In genomic region chr10:79698459-79698858, GRCm38 (mm10) we compare ENCODE assay signal across 22 mouse cellular contexts. TPM values are rescaled to one million over a fixed set of nuclear protein-coding genes. Genes with fewer than 3 reads are reported as not detected.
DNase-seq lines count a peak whose midpoint lies in the region; ATAC-seq and TF ChIP-seq lines count a peak whose summit lies in the region.
"Had no signal": no experiment of that assay in that cellular context is flagged by ENCODE, and none has a peak within 500 bp of the region (broad histone marks: within the 10 kb centered on the region; RNA-seq: fewer than 3 reads in every experiment).

No protein-coding gene starts in this region.

- 93% methylated on average over 6 of the region's 6 CpGs for WGBS in midbrain, embryonic 16.5 days
- 93% methylated on average over 6 of the region's 6 CpGs for WGBS in midbrain, embryonic 14.5 days

- H3K27ac ChIP-seq in layer of hippocampus, adult 2 months = peak overlapping the region; percentile 81
- peak overlapping the region; percentile 50 for H3K27ac ChIP-seq in midbrain, embryonic 16.5 days (ENCODE audit: low read length)
- no peak overlapping the region for H3K27ac ChIP-seq in midbrain, embryonic 14.5 days (replicated peaks; ENCODE audit: low read depth, low read length)
- H3K27ac ChIP-seq: embryonic facial prominence, embryonic 15.5 days; forebrain, embryonic 10.5 days; heart, embryonic 10.5 days; hindbrain, embryonic 12.5 days had no signal

- TF ChIP-seq CTCF in layer of hippocampus, adult 2 months (conservative IDR thresholded peaks at IDR 0.05) = no peak

- no peak overlapping the region for H3K4me3 ChIP-seq in layer of hippocampus, adult 2 months
- H3K4me3 ChIP-seq in midbrain, embryonic 16.5 days (ENCODE audit: low read depth, low read length) = no peak overlapping the region
- no peak overlapping the region for H3K4me3 ChIP-seq in midbrain, embryonic 14.5 days (replicated peaks; ENCODE audit: low read depth, low read length)
- H3K4me3 ChIP-seq: embryonic facial prominence, embryonic 15.5 days; erythroblast, embryonic 14.5 days; forebrain, embryonic 10.5 days; heart, embryonic 10.5 days; hindbrain, embryonic 12.5 days had no signal

- H3K9ac ChIP-seq in midbrain, embryonic 16.5 days (ENCODE audit: low read depth, low read length) = no peak overlapping the region
- no peak overlapping the region for H3K9ac ChIP-seq in midbrain, embryonic 14.5 days (replicated peaks; ENCODE audit: low read length)
- H3K9ac ChIP-seq: embryonic facial prominence, embryonic 15.5 days; hindbrain, embryonic 12.5 days had no signal

- H3K4me1 ChIP-seq in midbrain, embryonic 16.5 days (ENCODE audit: control insufficient read depth, insufficient read depth, low read length) = no peaks in the 10 kb centered on the region
- H3K4me1 ChIP-seq in midbrain, embryonic 14.5 days (ENCODE audit: control insufficient read depth, insufficient read depth, low read length) = no peaks in the 10 kb centered on the region

- no peaks in the 10 kb centered on the region for H3K9me3 ChIP-seq in midbrain, embryonic 16.5 days (replicated peaks; ENCODE audit: control insufficient read depth, low read length, poor library complexity, severe bottlenecking)
- H3K9me3 ChIP-seq in midbrain, embryonic 14.5 days (ENCODE audit: control insufficient read depth, low read length) = no peaks in the 10 kb centered on the region
- H3K9me3 ChIP-seq: embryonic facial prominence, embryonic 15.5 days; forebrain, embryonic 10.5 days; G1E; heart, embryonic 10.5 days; hindbrain, embryonic 12.5 days had no signal

- no peaks in the 10 kb centered on the region for H3K27me3 ChIP-seq in midbrain, embryonic 16.5 days (ENCODE audit: control insufficient read depth, insufficient read depth, low read depth, low read length)
- no peaks in the 10 kb centered on the region for H3K27me3 ChIP-seq in midbrain, embryonic 14.5 days (ENCODE audit: control insufficient read depth, insufficient read depth, low read length)
- H3K27me3 ChIP-seq: embryonic facial prominence, embryonic 15.5 days; hindbrain, embryonic 12.5 days had no signal

- no peaks in the 10 kb centered on the region for H3K36me3 ChIP-seq in midbrain, embryonic 16.5 days (ENCODE audit: control insufficient read depth, insufficient read depth, low read length)
- no peaks in the 10 kb centered on the region for H3K36me3 ChIP-seq in midbrain, embryonic 14.5 days (ENCODE audit: control insufficient read depth, insufficient read depth, low read length)
- H3K36me3 ChIP-seq: embryonic facial prominence, embryonic 15.5 days; forebrain, embryonic 10.5 days; G1E; heart, embryonic 10.5 days; hindbrain, embryonic 12.5 days had no signal

- DNase-seq in cerebellum, adult 11-12 months = peak; percentile 59
- peak; percentile 22 to 30 for DNase-seq in cerebellum, postnatal 10 days
- DNase-seq in cerebellum, postnatal 4 days (ENCODE audit: low spot score in 2 of 2) = no peak
- no peak for DNase-seq in layer of hippocampus, adult 2 months (ENCODE audit: low spot score in 2 of 2)
- no peak for DNase-seq in layer of hippocampus, adult 9-11 months
- no peak for DNase-seq in midbrain, embryonic 14.5 days
- DNase-seq: adrenal gland, postnatal 14 days; B cell, adult 2 months; embryo, embryonic 11 days; heart, postnatal 10 days; heart, postnatal 4 days; kidney, adult 18-20 months had no signal

- H3K4me2 ChIP-seq in midbrain, embryonic 16.5 days (ENCODE audit: low read length) = no peak overlapping the region
- H3K4me2 ChIP-seq in midbrain, embryonic 14.5 days (ENCODE audit: low read length) = no peak overlapping the region
- H3K4me2 ChIP-seq: embryonic facial prominence, embryonic 15.5 days; hindbrain, embryonic 12.5 days had no signal

- no peak for ATAC-seq in cerebellum, adult (ENCODE audit: insufficient number of reproducible peaks, low FRiP score, low TSS enrichment)
- ATAC-seq in midbrain, embryonic 16.5 days = no peak
- no peak for ATAC-seq in midbrain, embryonic 14.5 days (ENCODE audit: low FRiP score, low TSS enrichment)
- ATAC-seq: CD4-positive, CD25-positive, alpha-beta regulatory T cell, adult 4 months; forebrain, embryonic 14.5 days had no signal

RNA-seq across cellular contexts. Expression of gene Bsg, which starts 5.8 kb away (rescaled TPM):
- 100 to 1,000 TPM; 538 TPM for total RNA-seq in layer of hippocampus, adult 2 months (2021)
- 844 and 915 TPM in 2 replicates for polyA plus RNA-seq in midbrain, embryonic 16.5 days (2015; fragmentation: Nextera tagmentation; extraction: Ambion mirVana)
- polyA plus RNA-seq in midbrain, embryonic 14.5 days (2014; fragmentation: Nextera tagmentation; extraction: Ambion mirVana) = 680 and 689 TPM in 2 replicates

RNA-seq across cellular contexts. Expression of gene Gzmm, which starts 9.6 kb away (rescaled TPM):
- total RNA-seq in layer of hippocampus, adult 2 months (2021) = 1 to 10 TPM; 3.3 to 4.0 TPM
- 1.6 and 1.8 TPM in 2 replicates for polyA plus RNA-seq in midbrain, embryonic 16.5 days (2015; fragmentation: Nextera tagmentation; extraction: Ambion mirVana)
- polyA plus RNA-seq in midbrain, embryonic 14.5 days (2014; fragmentation: Nextera tagmentation; extraction: Ambion mirVana) = 1.1 and 1.5 TPM in 2 replicates

RNA-seq across cellular contexts. Expression of gene Cdc34, which starts 16.5 kb away (rescaled TPM):
- total RNA-seq in layer of hippocampus, adult 2 months (2021) = 10 to 100 TPM; 73.1 to 79.8 TPM
- polyA plus RNA-seq in midbrain, embryonic 16.5 days (2015; fragmentation: Nextera tagmentation; extraction: Ambion mirVana) = 73.1 and 81.9 TPM in 2 replicates
- 80.4 and 94.9 TPM in 2 replicates for polyA plus RNA-seq in midbrain, embryonic 14.5 days (2014; fragmentation: Nextera tagmentation; extraction: Ambion mirVana)

RNA-seq across cellular contexts. Expression of gene Hcn2, which starts 18.0 kb away (rescaled TPM):
- total RNA-seq in layer of hippocampus, adult 2 months (2021) = 100 to 1,000 TPM; 118 TPM
- 0.87 and 0.89 TPM in 2 replicates for polyA plus RNA-seq in midbrain, embryonic 16.5 days (2015; fragmentation: Nextera tagmentation; extraction: Ambion mirVana)
- 0.89 and 1.9 TPM in 2 replicates for polyA plus RNA-seq in midbrain, embryonic 14.5 days (2014; fragmentation: Nextera tagmentation; extraction: Ambion mirVana)
- polyA plus RNA-seq: CD4-positive, CD25-positive, alpha-beta regulatory T cell, adult 4 months; forebrain, embryonic 10.5 days; heart, embryonic 10.5 days had no signal

RNA-seq across cellular contexts. Expression of gene Tpgs1, which starts 29.3 kb away (rescaled TPM):
- total RNA-seq in layer of hippocampus, adult 2 months (2021) = 10 to 100 TPM; 67.8 to 73.5 TPM
- polyA plus RNA-seq in midbrain, embryonic 16.5 days (2015; fragmentation: Nextera tagmentation; extraction: Ambion mirVana) = 96.1 and 107 TPM in 2 replicates
- 94.4 and 110 TPM in 2 replicates for polyA plus RNA-seq in midbrain, embryonic 14.5 days (2014; fragmentation: Nextera tagmentation; extraction: Ambion mirVana)

Comparison
In these comparisons a context has a peak if more than half of its experiments do, and no peak if none do; other contexts are left out.
1. DNase-seq: peak in cerebellum, adult 11-12 months (single experiment) and cerebellum, postnatal 10 days (2 of 2); none in cerebellum, postnatal 4 days (0 of 2), layer of hippocampus, adult 2 months (0 of 2), layer of hippocampus, adult 9-11 months (single experiment) and midbrain, embryonic 14.5 days (single experiment).